Mouse (Mus musculus): ENCODE results near the gene Ubb. TPM values are rescaled to one million over a fixed set of nuclear protein-coding genes. Genes with fewer than 3 reads are reported as not detected.

Gene Ubb
- 1,079 and 1,610 TPM in 2 replicates for polyA plus RNA-seq (2012; rRNA removed; ENCODE audit: low replicate concordance)

DNA sequence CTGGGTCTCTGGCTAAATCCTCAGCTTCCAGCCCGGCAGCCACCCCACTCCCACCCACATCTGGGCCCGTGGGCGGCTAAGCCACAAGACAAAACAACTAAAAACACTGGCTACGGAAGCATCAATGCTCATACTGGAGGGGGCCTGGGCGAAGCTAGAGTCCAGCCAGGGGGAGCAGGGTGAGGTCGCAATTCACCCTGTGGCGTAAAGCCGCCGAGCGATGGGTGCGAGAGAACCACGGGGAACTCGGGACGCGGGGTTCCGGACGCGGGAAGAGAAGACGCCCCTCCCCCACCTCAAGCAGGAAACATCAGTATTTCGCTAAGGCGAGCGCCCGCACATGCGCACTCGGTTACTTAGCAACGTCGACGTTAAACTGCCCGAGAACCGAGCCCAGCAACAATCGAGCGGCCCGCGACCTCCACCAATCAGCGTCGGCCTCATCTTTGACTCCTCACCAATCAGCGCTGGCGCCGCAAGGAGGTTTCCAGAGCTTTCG lies at the start of gene Ubb:
Gene Ubb (plus strand): TSS at position 445 of the 499 bp plus-strand sequence.

DNA sequence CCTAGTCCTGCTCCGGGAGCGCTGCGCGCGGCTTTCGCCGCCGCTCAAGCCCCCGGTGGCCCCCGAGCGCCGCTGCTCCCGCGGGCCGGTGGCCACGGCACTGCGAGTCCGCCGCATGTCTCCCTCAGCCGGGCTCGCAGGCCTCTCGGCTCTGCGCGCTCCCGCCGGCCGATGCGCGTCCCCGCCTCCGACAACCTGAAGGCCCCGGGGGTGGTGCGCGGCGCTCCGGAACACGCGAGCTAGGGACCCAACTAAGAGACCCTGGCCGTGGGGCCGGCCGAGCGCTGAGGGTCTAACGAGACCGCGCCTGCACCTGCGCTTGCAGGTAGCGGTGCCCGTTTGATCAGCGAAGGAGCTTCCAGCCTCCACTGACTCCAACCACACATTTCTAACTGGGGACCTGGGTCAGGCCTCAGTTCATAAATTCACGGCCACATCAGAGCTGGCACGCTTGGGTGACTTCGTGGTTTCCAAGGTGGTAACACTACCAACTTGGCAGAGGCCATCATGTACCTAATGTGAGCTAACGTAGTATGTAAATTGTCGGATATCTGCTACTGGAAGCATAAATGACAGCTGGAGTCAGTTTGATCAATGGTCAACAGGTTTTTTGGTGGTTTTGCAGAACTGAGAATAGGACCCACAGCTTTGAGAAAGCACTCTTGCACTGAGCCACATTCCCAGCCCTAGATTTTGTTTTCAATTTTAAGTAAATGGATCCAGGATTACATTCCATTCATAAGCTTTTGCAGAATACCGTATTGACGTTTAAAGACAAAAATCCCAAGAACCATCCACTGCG lies 11.7 kb upstream of the Ubb start, which contains the start of gene Cenpv:
Gene Cenpv (minus strand): TSS at position 173 of the 802 bp plus-strand sequence.

GRCm38 (mm10) chr11:62573959-62574702 lies 23.2 kb downstream of the Ubb start, which contains the start of gene Trpv2:
Gene Trpv2, plus strand, starts transcription at chr11:62574486.

Other genes starting within 250 kb of the Ubb start
- gene Pigl, start 92.7 kb upstream of the Ubb start, polyA plus RNA-seq (2012; rRNA removed; ENCODE audit: low replicate concordance) = 7.0 and 8.1 TPM in 2 replicates
- 69.7 and 77.9 TPM in 2 replicates for gene Ncor1, start 92.6 kb upstream of the Ubb start, polyA plus RNA-seq (2012; rRNA removed; ENCODE audit: low replicate concordance)
- 136 and 221 TPM in 2 replicates for gene Cenpv, start 11.9 kb upstream of the Ubb start, polyA plus RNA-seq (2012; rRNA removed; ENCODE audit: low replicate concordance)
- 3.0 and 4.6 TPM in 2 replicates for gene Trpv2, start 23.3 kb downstream of the Ubb start, polyA plus RNA-seq (2012; rRNA removed; ENCODE audit: low replicate concordance)
- gene Lrrc75a, start 97.4 kb downstream of the Ubb start, polyA plus RNA-seq (2012; rRNA removed; ENCODE audit: low replicate concordance) = 56.4 and 120 TPM in 2 replicates
- 27.8 and 32.5 TPM in 2 replicates for gene Mmgt2, start 97.5 kb downstream of the Ubb start, polyA plus RNA-seq (2012; rRNA removed; ENCODE audit: low replicate concordance)
- gene Zfp287, start 180.7 kb downstream of the Ubb start, polyA plus RNA-seq (2012; rRNA removed; ENCODE audit: low replicate concordance) = 0.39 and 0.88 TPM in 2 replicates
- not detected in 2 replicates for gene Gm10428, start 201.9 kb downstream of the Ubb start, polyA plus RNA-seq (2012; rRNA removed; ENCODE audit: low replicate concordance)
- 0.09 and 0.16 TPM in 2 replicates for gene Zfp286, start 238.3 kb downstream of the Ubb start, polyA plus RNA-seq (2012; rRNA removed; ENCODE audit: low replicate concordance)